Mouse (Mus musculus): ENCODE measurements around the gene Negr1. TPM values are rescaled to one million over a fixed set of nuclear protein-coding genes. Genes with fewer than 3 reads are reported as not detected.
A peak's percentile ranks its signal among the peaks of the same experiment; 100 is the strongest.
"Not testable (repeated sequence)": the region's sequence is repeated elsewhere in the genome, so short reads cannot be mapped to it uniquely, and the experiment has no call there.

Gene Negr1
- polyA plus RNA-seq, 1 experiment from 2014 or later = 2.0 TPM

- Histone ChIP-seq H3K27me3 (ENCODE audit: insufficient read depth, poor library complexity, severe bottlenecking) (no peaks in the 10 kb centered on the region), H3K36me3 (no peaks in the 10 kb centered on the region), H3K27ac (peak overlapping the region; percentile 17; the same call in 1 of the 2 replicates), H3K4me3 (no peak overlapping the region), H3K9me3 (no peaks in the 10 kb centered on the region), H3K4me1 (peaks cover 14% of the 10 kb centered on the region)
- 55% methylated on average over 4 of the region's 4 CpGs for whole genome bisulfite sequencing
- DNase-seq (ENCODE audit: low spot score) = no peak
Observed at GRCm38 (mm10) chr3:157031513-157032142, 470.0 kb downstream of the Negr1 start.

GRCm38 (mm10) chr3:157036016-157036415, 474.4 kb downstream of the Negr1 start:
- Histone ChIP-seq H3K4me3 (no peak overlapping the region), H3K27me3 (ENCODE audit: insufficient read depth, poor library complexity, severe bottlenecking) (no peaks in the 10 kb centered on the region), H3K9me3 (no peaks in the 10 kb centered on the region), H3K27ac (no peak overlapping the region), H3K4me1 (peaks cover 4% of the 10 kb centered on the region), H3K36me3 (no peaks in the 10 kb centered on the region)
- DNase-seq (ENCODE audit: low spot score) = no peak
- WGBS = 80% methylated on average over 6 of the region's 6 CpGs

- WGBS = 70% methylated on average over 1 of the region's 1 CpGs
Observed at GRCm38 (mm10) chr3:157036568-157036967, 475.0 kb downstream of the Negr1 start.

GRCm38 (mm10) chr3:157040619-157041018, 479.0 kb downstream of the Negr1 start:
- no peak overlapping the region for H3K27ac ChIP-seq
- H3K36me3 ChIP-seq = no peaks in the 10 kb centered on the region
- H3K4me1 ChIP-seq = no peaks in the 10 kb centered on the region
- H3K4me3 ChIP-seq = no peak overlapping the region
- DNase-seq (ENCODE audit: low spot score) = no peak
- 70% methylated on average over 5 of the region's 5 CpGs for WGBS
- H3K9me3 ChIP-seq = no peaks in the 10 kb centered on the region
- H3K27me3 ChIP-seq (ENCODE audit: insufficient read depth, poor library complexity, severe bottlenecking) = no peaks in the 10 kb centered on the region

More at GRCm38 (mm10) chr3:157036568-157036967, 475.0 kb downstream of the Negr1 start:
- H3K27ac ChIP-seq = no peak overlapping the region
- DNase-seq (ENCODE audit: low spot score) = no peak
- peaks cover 4% of the 10 kb centered on the region for H3K4me1 ChIP-seq
- no peaks in the 10 kb centered on the region for H3K36me3 ChIP-seq
- no peaks in the 10 kb centered on the region for H3K27me3 ChIP-seq (ENCODE audit: insufficient read depth, poor library complexity, severe bottlenecking)
- H3K9me3 ChIP-seq = no peaks in the 10 kb centered on the region
- no peak overlapping the region for H3K4me3 ChIP-seq

GRCm38 (mm10) chr3:157044565-157044964, 483.0 kb downstream of the Negr1 start:
- H3K27ac ChIP-seq = no peak overlapping the region
- WGBS = 86% methylated on average over 2 of the region's 2 CpGs
- no peak for DNase-seq (ENCODE audit: low spot score)
- H3K27me3 ChIP-seq (ENCODE audit: insufficient read depth, poor library complexity, severe bottlenecking) = no peaks in the 10 kb centered on the region
- no peaks in the 10 kb centered on the region for H3K9me3 ChIP-seq
- no peaks in the 10 kb centered on the region for H3K4me1 ChIP-seq
- no peak overlapping the region for H3K4me3 ChIP-seq
- H3K36me3 ChIP-seq = no peaks in the 10 kb centered on the region

- not testable (repeated sequence) for H3K27ac ChIP-seq; DNase-seq (ENCODE audit: low spot score); H3K4me3 ChIP-seq; H3K4me1 ChIP-seq; H3K9me3 ChIP-seq; H3K36me3 ChIP-seq; H3K27me3 ChIP-seq (ENCODE audit: insufficient read depth, poor library complexity, severe bottlenecking)
- WGBS = 65% methylated on average over 2 of the region's 2 CpGs
Observed at GRCm38 (mm10) chr3:157064438-157064837, 502.8 kb downstream of the Negr1 start.

GRCm38 (mm10) chr3:157066331-157066730, 504.7 kb downstream of the Negr1 start:
- no peak for DNase-seq (ENCODE audit: low spot score)
- Histone ChIP-seq H3K27ac (no peak overlapping the region), H3K36me3 (no peaks in the 10 kb centered on the region)

GRCm38 (mm10) chr3:157079250-157079965, 517.8 kb downstream of the Negr1 start:
- 66% methylated on average over 2 of the region's 2 CpGs for WGBS
- peak overlapping the region; percentile 10; the same call in 1 of the 2 replicates for H3K27ac ChIP-seq

More at GRCm38 (mm10) chr3:157066331-157066730, 504.7 kb downstream of the Negr1 start:
- Histone ChIP-seq H3K4me3 (no peak overlapping the region), H3K9me3 (no peaks in the 10 kb centered on the region), H3K27me3 (ENCODE audit: insufficient read depth, poor library complexity, severe bottlenecking) (no peaks in the 10 kb centered on the region), H3K4me1 (no peaks in the 10 kb centered on the region)

GRCm38 (mm10) chr3:157079966-157080306, 518.3 kb downstream of the Negr1 start:
- 61% methylated on average over 1 of the region's 1 CpGs for WGBS
- DNase-seq (ENCODE audit: low spot score) = no peak

More at GRCm38 (mm10) chr3:157079250-157079965, 517.8 kb downstream of the Negr1 start:
- Histone ChIP-seq H3K36me3 (no peaks in the 10 kb centered on the region), H3K4me3 (no peak overlapping the region), H3K4me1 (no peaks in the 10 kb centered on the region), H3K9me3 (no peaks in the 10 kb centered on the region), H3K27me3 (ENCODE audit: insufficient read depth, poor library complexity, severe bottlenecking) (no peaks in the 10 kb centered on the region)
- no peak for DNase-seq (ENCODE audit: low spot score)

GRCm38 (mm10) chr3:157080585-157080984, 519.0 kb downstream of the Negr1 start:
- H3K27ac ChIP-seq = peak overlapping the region; percentile 56; the same call in 1 of the 2 replicates
- WGBS = 82% methylated on average over 1 of the region's 1 CpGs

More at GRCm38 (mm10) chr3:157079966-157080306, 518.3 kb downstream of the Negr1 start:
- H3K27ac ChIP-seq = peak overlapping the region; percentile 10; the same call in 1 of the 2 replicates
- H3K27me3 ChIP-seq (ENCODE audit: insufficient read depth, poor library complexity, severe bottlenecking) = no peaks in the 10 kb centered on the region
- H3K4me3 ChIP-seq = no peak overlapping the region
- no peaks in the 10 kb centered on the region for H3K9me3 ChIP-seq
- no peaks in the 10 kb centered on the region for H3K4me1 ChIP-seq
- no peaks in the 10 kb centered on the region for H3K36me3 ChIP-seq

GRCm38 (mm10) chr3:157082808-157083784, 521.5 kb downstream of the Negr1 start:
- Histone ChIP-seq H3K27ac (no peak overlapping the region), H3K36me3 (no peaks in the 10 kb centered on the region), H3K4me1 (no peaks in the 10 kb centered on the region), H3K9me3 (no peaks in the 10 kb centered on the region), H3K4me3 (no peak overlapping the region), H3K27me3 (ENCODE audit: insufficient read depth, poor library complexity, severe bottlenecking) (no peaks in the 10 kb centered on the region)
- no peak for DNase-seq (ENCODE audit: low spot score)
- WGBS = 81% methylated on average over 8 of the region's 8 CpGs

More at GRCm38 (mm10) chr3:157080585-157080984, 519.0 kb downstream of the Negr1 start:
- DNase-seq (ENCODE audit: low spot score) = no peak
- Histone ChIP-seq H3K27me3 (ENCODE audit: insufficient read depth, poor library complexity, severe bottlenecking) (no peaks in the 10 kb centered on the region), H3K4me3 (no peak overlapping the region), H3K4me1 (no peaks in the 10 kb centered on the region), H3K9me3 (no peaks in the 10 kb centered on the region), H3K36me3 (no peaks in the 10 kb centered on the region)

- H3K9me3 ChIP-seq = no peaks in the 10 kb centered on the region
- H3K4me1 ChIP-seq = no peaks in the 10 kb centered on the region
- H3K36me3 ChIP-seq = no peaks in the 10 kb centered on the region
- 59% methylated on average over 1 of the region's 1 CpGs for WGBS
- no peak overlapping the region for H3K27ac ChIP-seq
- no peak for DNase-seq (ENCODE audit: low spot score)
- H3K27me3 ChIP-seq (ENCODE audit: insufficient read depth, poor library complexity, severe bottlenecking) = no peaks in the 10 kb centered on the region
- no peak overlapping the region for H3K4me3 ChIP-seq
Observed at GRCm38 (mm10) chr3:157085180-157085579, 523.6 kb downstream of the Negr1 start.

All from heart, embryonic 10.5 days (tissue).